26 mouse cellular contexts compared by ENCODE assay signal in genomic region chr2:57185151-57185550, GRCm38 (mm10). TPM values are rescaled to one million over a fixed set of nuclear protein-coding genes. Genes with fewer than 3 reads are reported as not detected.
DNase-seq lines count a peak whose midpoint lies in the region; ATAC-seq lines count a peak whose summit lies in the region.
"Had no signal": no experiment of that assay in that cellular context is flagged by ENCODE, and none has a peak within 500 bp of the region (broad histone marks: within the 10 kb centered on the region; RNA-seq: fewer than 3 reads in every experiment).

No protein-coding gene starts in this region.

- H3K4me1 ChIP-seq in hindbrain, embryonic 12.5 days, result peaks cover 9% of the 10 kb centered on the region; the same call in 1 of the 2 replicates
- H3K4me1 ChIP-seq in hindbrain, embryonic 16.5 days (ENCODE audit: control insufficient read depth, insufficient read depth, low read depth, low read length), result no peaks in the 10 kb centered on the region; the same call in none of the 2 replicates

- no peaks in the 10 kb centered on the region for H3K27me3 ChIP-seq in hindbrain, embryonic 12.5 days
- no peaks in the 10 kb centered on the region for H3K27me3 ChIP-seq in hindbrain, embryonic 16.5 days (replicated peaks; ENCODE audit: control insufficient read depth, insufficient read depth, low read length)
- H3K27me3 ChIP-seq: embryonic facial prominence, embryonic 12.5 days; hindbrain, embryonic 15.5 days; intestine, embryonic 15.5 days; liver, embryonic 12.5 days had no signal

- ATAC-seq in hindbrain, embryonic 12.5 days (ENCODE audit: low FRiP score), result no peak
- ATAC-seq in hindbrain, embryonic 16.5 days, result no peak
- ATAC-seq in common myeloid progenitor, adult 5-6 weeks (replicated peaks; ENCODE audit: low read depth, poor library complexity, severe bottlenecking), result peak; percentile 17; the same call in 1 of the 2 replicates
- no peak for ATAC-seq in frontal cortex, adult (ENCODE audit: low TSS enrichment)
- ATAC-seq in cerebellum, adult (ENCODE audit: insufficient number of reproducible peaks, low FRiP score, low TSS enrichment), result no peak
- ATAC-seq: forebrain, embryonic 16.5 days; intestine, embryonic 15.5 days; liver, embryonic 12.5 days; liver, postnatal 0 days had no signal

- no peaks in the 10 kb centered on the region for H3K36me3 ChIP-seq in hindbrain, embryonic 12.5 days
- no peaks in the 10 kb centered on the region for H3K36me3 ChIP-seq in hindbrain, embryonic 16.5 days (ENCODE audit: control insufficient read depth, insufficient read depth, low read length)
- H3K36me3 ChIP-seq: embryonic facial prominence, embryonic 12.5 days; G1E; hindbrain, embryonic 15.5 days; intestine, embryonic 15.5 days; liver, embryonic 12.5 days had no signal

- no peak overlapping the region for H3K4me3 ChIP-seq in hindbrain, embryonic 12.5 days
- H3K4me3 ChIP-seq in hindbrain, embryonic 16.5 days (ENCODE audit: low read length), result no peak overlapping the region
- H3K4me3 ChIP-seq: embryonic facial prominence, embryonic 12.5 days; hindbrain, embryonic 15.5 days; intestine, embryonic 15.5 days; liver, embryonic 12.5 days had no signal

- H3K9me3 ChIP-seq in hindbrain, embryonic 12.5 days (replicated peaks), result no peaks in the 10 kb centered on the region
- H3K9me3 ChIP-seq in hindbrain, embryonic 16.5 days (ENCODE audit: control insufficient read depth, low read length), result no peaks in the 10 kb centered on the region
- H3K9me3 ChIP-seq: embryonic facial prominence, embryonic 12.5 days; G1E; hindbrain, embryonic 15.5 days; intestine, embryonic 15.5 days; liver, embryonic 12.5 days had no signal

- H3K9ac ChIP-seq in hindbrain, embryonic 12.5 days, result no peak overlapping the region
- H3K9ac ChIP-seq in hindbrain, embryonic 16.5 days (ENCODE audit: low read depth, low read length), result no peak overlapping the region
- H3K9ac ChIP-seq: embryonic facial prominence, embryonic 12.5 days; hindbrain, embryonic 15.5 days; intestine, embryonic 15.5 days; liver, embryonic 12.5 days; liver, postnatal 0 days had no signal

- WGBS in hindbrain, embryonic 12.5 days, result 14% methylated on average over 1 of the region's 1 CpGs
- 11% methylated on average over 1 of the region's 1 CpGs for WGBS in hindbrain, embryonic 16.5 days

- H3K4me2 ChIP-seq in hindbrain, embryonic 12.5 days (replicated peaks), result no peak overlapping the region; the same call in 1 of the 2 replicates
- H3K4me2 ChIP-seq in hindbrain, embryonic 16.5 days (ENCODE audit: low read length), result no peak overlapping the region
- H3K4me2 ChIP-seq: embryonic facial prominence, embryonic 12.5 days; hindbrain, embryonic 15.5 days; intestine, embryonic 15.5 days; liver, embryonic 12.5 days had no signal

- peak; percentile 18 for DNase-seq in retina, postnatal 1 day
- no peak for DNase-seq in retina, embryonic 14.5 days (ENCODE audit: low spot score)
- DNase-seq: adrenal gland, postnatal 10 days; cerebellum, adult 2 months; cerebellum, postnatal 14 days; heart, postnatal 14 days; kidney, adult 2 months; layer of hippocampus, postnatal 36 days; left cerebral cortex, postnatal 4 days; liver, postnatal 0 days; lung, postnatal 36 days; right cerebral cortex, postnatal 4 days; thymus, adult 2 months; thymus, postnatal 36 days had no signal

- H3K27ac ChIP-seq in hindbrain, embryonic 12.5 days, result peak overlapping the region; percentile 35; the same call in 1 of the 2 replicates
- no peak overlapping the region for H3K27ac ChIP-seq in hindbrain, embryonic 16.5 days (ENCODE audit: low read depth, low read length)
- H3K27ac ChIP-seq: embryonic facial prominence, embryonic 12.5 days; hindbrain, embryonic 15.5 days; intestine, embryonic 15.5 days; kidney, postnatal 0 days; liver, embryonic 12.5 days had no signal

RNA-seq across cellular contexts. Expression of gene Gpd2, which starts 52.3 kb away (rescaled TPM):
- 17.4 and 18.9 TPM in 2 replicates for polyA plus RNA-seq in hindbrain, embryonic 12.5 days (2016; fragmentation: Nextera tagmentation; extraction: Ambion mirVana)
- polyA plus RNA-seq in hindbrain, embryonic 16.5 days (2015; fragmentation: Nextera tagmentation; extraction: Ambion mirVana), result 31.4 and 31.6 TPM in 2 replicates
- 24.2 and 29.2 TPM in 2 replicates for total RNA-seq in common myeloid progenitor, adult 5-6 weeks (2017)
